Mouse (Mus musculus) adrenal gland, postnatal 14 days (tissue): ENCODE results near the gene Synpo2l. TPM values are rescaled to one million over a fixed set of nuclear protein-coding genes. Genes with fewer than 3 reads are reported as not detected.

Experiments
- DNase-seq: peaks from one replicate; pipeline ENCODE4 v3.0.0; 2021; ENCODE audit warnings: mixed read lengths
- total RNA-seq: library from RNA; stranded (reverse); gene quantifications from 2 replicates; pipeline ENCODE4 v1.2.3, GENCODE M21; 2021

The Synpo2l gene
- total RNA-seq, 1 experiment from 2014 or later = 0.19 TPM

DNA sequence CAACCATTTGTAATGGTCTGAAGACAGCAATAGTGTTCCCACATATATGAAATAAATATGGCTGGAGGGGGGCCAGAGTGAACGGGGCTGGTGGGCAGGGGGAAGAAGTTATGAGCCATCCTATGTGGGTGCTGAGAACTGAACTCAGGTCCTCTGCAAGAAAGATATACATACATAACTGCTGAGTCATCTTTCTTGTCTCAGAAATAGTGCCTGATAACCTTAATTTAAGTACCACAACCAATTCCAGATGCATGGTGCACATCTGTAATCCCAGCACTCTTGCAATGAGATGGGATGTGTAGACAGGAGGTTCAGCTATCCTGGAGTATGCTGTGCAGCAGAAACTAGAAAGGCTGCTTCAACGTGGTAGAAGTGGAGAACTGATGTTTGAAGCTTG lies 13.6 kb upstream of the Synpo2l start:
- no peak for DNase-seq

DNA sequence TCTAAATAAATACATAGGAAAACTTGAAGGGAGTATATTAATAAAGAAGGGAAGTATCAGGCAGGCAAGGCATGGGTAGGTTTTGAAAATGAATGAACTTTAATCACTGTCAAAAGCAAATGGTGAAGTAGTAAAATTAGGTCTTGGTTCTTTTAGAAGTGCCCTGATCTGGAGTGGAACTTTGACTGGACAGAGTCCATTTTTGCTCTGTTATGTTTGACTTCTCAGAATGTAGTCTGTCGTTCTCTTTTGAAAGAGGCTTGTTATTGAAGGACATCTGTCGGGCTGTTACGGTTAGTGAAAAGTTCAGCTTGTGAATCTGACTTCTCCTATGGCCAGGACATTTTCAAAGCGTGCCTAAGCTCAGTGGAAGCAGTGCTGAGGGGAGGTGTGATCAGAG lies 9.8 kb upstream of the Synpo2l start:
- DNase-seq = no peak

GRCm38 (mm10) chr14:20674064-20674833 lies 6.1 kb upstream of the Synpo2l start, which contains the start of gene Sec24c:
Gene Sec24c, plus strand, starts transcription at chr14:20674308.
- DNase-seq = peak; percentile 100

GRCm38 (mm10) chr14:20673735-20674063 lies 5.5 kb upstream of the Synpo2l start:
- no peak for DNase-seq

DNA sequence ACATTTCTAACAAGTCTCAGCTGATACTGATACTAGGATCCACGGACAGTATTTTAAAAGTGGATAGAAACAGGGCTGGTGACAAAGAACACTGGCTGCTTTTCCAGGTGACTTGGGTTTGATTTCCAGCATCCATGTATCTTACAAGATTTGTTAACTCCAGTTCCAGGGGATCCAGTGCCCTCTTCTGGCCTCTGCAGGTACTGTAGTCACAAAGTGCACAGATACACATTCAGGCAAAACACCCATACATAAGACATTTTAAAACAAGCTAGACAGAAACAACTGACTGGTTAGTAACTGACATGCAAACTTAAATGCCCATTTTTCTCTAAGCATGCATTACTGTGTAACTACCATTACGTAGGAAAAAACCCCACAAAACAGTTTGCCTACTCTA lies 4.8 kb upstream of the Synpo2l start:
- peak; percentile 63 for DNase-seq

GRCm38 (mm10) chr14:20667469-20667868 lies 685 bp downstream of the Synpo2l start:
- DNase-seq = no peak

GRCm38 (mm10) chr14:20664436-20664835 lies 3.7 kb downstream of the Synpo2l start:
- DNase-seq = no peak

- DNase-seq = no peak
Measured at GRCm38 (mm10) chr14:20663601-20664000, 4.6 kb downstream of the Synpo2l start.

GRCm38 (mm10) chr14:20662740-20663139 lies 5.4 kb downstream of the Synpo2l start:
- DNase-seq = no peak

GRCm38 (mm10) chr14:20661661-20662331 lies 6.4 kb downstream of the Synpo2l start:
- DNase-seq = no peak

- peak; percentile 96 for DNase-seq
Measured at GRCm38 (mm10) chr14:20660827-20661660, 7.1 kb downstream of the Synpo2l start.

DNA sequence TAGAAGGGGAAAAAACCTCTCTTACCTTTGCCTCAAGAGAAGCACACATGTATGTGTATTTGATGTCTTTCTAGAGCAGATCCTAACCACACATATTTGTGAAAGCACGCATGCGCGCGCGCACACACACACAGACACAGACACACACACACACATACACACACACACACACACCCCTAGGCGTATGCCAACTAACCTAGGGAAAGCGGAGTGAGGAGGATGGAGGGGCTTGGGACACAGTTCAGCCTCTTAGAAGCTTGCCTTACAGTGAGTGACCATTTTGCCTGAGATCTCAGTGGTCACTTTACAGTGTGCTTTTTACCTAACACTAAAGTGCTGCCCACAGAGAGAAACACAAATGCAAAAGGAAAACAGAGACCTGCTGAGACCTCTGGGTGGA lies 8.5 kb downstream of the Synpo2l start:
- no peak for DNase-seq

GRCm38 (mm10) chr14:20658902-20659301 lies 9.3 kb downstream of the Synpo2l start:
- no peak for DNase-seq

- peak; percentile 59 for DNase-seq
Measured at GRCm38 (mm10) chr14:20658326-20658725, 9.8 kb downstream of the Synpo2l start.

DNA sequence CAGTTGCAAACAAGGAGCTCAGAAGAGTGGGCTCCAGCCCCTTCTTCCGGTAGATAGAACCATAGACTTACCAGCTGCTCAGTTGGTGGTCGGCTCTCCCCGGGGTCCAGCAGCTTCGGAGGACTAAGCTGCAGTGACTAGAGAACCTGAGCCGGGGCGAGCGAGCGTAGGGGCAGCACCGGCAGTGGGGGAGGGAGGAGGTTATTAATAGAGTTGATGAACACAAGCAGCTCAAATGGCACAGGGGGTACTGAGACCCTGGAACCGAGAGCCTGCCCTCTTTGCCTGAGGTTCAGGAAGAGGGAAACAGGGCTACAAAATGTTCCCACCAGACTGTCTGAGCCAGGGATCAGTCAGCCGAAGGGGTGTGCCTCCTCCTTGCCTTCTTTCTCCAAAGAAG lies 11.8 kb downstream of the Synpo2l start, which contains the start of gene Myoz1:
Gene Myoz1, minus strand, starts transcription at position 180 of the 400 bp plus-strand sequence.
- no peak for DNase-seq

DNA sequence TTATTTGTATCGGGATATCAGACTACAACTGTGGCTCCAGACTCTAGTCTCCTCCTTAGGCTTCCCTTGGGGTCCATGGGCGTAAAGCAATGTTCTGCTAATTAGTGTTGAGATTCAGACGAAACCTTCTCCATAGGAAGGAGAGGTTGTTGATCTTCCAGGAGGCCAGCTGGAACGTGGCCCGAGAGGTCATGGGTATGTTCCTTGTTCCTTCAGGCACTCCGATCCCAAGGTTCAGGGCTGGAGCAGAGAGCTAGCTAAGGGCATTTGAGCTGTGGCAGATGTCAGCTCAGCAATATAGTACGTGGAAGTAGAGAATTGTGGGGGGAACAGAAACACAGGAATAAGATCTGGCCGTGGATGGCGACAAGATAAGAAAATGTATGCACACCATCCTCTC lies 12.4 kb downstream of the Synpo2l start:
- no peak for DNase-seq

GRCm38 (mm10) chr14:20654690-20655421 lies 13.3 kb downstream of the Synpo2l start:
- DNase-seq = peak; percentile 54

DNA sequence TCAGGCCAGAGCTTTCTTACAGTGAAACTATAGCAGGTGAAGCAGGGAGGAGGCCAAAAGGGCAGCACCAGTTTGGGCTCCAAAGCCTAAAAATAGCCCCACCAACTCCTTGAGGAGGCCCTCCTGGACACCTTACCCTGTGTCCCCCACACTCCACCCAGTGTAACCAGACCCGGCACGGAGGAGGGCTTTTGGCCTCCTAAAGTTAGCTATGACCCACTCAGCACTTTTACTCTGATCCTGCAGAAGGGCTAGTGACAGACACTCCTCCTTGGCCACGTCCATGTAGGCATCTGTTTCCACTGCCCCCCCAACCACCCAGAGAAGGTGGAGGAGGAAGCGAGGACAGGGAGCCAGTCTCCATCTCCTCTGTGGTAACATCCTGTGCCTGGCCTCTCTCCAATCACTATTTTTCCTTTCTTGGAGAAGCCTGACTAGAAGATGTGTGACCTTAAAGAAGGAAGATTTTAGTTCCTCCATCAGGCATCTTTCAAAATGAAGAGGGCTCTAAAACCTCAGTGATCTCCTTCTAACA lies 16.4 kb downstream of the Synpo2l start:
- DNase-seq = no peak

DNA sequence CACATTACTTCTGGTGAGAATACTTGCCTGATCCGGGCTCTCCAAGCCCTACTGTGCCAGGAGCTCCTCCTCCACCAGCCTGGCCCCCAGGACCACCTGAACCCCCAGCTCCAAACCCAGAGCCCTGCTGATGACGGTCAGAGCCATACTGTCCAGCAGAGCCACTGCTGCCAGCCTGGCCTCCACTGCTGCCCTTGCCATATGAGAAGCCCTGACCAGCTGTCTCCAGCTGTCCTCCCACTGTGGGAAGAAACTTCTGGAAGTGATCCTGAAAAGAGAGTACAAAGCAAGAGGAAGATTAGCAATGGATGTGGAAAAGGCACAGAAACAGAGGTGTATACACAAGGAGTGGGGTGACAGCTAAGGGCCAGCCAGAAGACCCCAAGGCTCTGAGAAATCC lies 17.2 kb downstream of the Synpo2l start:
- DNase-seq = no peak

DNA sequence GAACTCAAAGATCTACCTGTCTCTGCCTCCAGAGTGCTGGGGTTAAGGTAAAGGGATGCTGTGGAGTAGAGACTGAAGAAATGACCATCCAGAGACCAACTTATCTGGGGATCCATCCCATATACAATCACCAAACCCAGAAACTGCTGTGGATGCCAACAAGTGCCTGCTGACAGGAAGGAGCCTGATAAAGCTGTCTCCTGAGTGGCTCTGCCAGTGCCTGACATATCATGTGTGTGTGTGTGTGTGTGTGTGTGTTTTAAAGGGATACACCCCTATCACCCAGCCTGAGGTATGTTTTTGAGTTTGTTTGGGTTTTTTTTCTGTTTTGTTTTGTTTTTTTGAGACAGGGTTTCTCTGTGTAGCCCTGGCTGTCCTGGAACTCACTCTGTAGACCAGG lies 21.8 kb downstream of the Synpo2l start:
- DNase-seq = no peak

- no peak for DNase-seq
Measured at GRCm38 (mm10) chr14:20645547-20645946, 22.6 kb downstream of the Synpo2l start.

GRCm38 (mm10) chr14:20641438-20641875 lies 26.7 kb downstream of the Synpo2l start:
- no peak for DNase-seq
